Comparison of ENCODE assay signal across 8 mouse cellular contexts in genomic region chr8:119756147-119756461, GRCm38 (mm10). TPM values are rescaled to one million over a fixed set of nuclear protein-coding genes. Genes with fewer than 3 reads are reported as not detected.
DNase-seq lines count a peak whose midpoint lies in the region; ATAC-seq and TF ChIP-seq lines count a peak whose summit lies in the region.

No protein-coding gene starts in this region.

- peaks cover 18% of the 10 kb centered on the region for H3K4me1 ChIP-seq in hindbrain, embryonic 12.5 days
- H3K4me1 ChIP-seq in hindbrain, embryonic 11.5 days (replicated peaks; ENCODE audit: control insufficient read depth, insufficient read depth, low read length): 0 out of 2 replicates have a peak, but pooled peaks cover 5% of the 10 kb centered on the region
- peaks cover 4% of the 10 kb centered on the region; the same call in 1 of the 2 replicates for H3K4me1 ChIP-seq in bone marrow, adult 2 months (ENCODE audit: control insufficient read depth, insufficient read depth, low read length)
- H3K4me1 ChIP-seq in midbrain, embryonic 12.5 days: peaks cover 22% of the 10 kb centered on the region

- H3K9ac ChIP-seq in hindbrain, embryonic 12.5 days: no peak overlapping the region
- no peak overlapping the region for H3K9ac ChIP-seq in hindbrain, embryonic 11.5 days (ENCODE audit: low read depth, low read length)
- H3K9ac ChIP-seq in midbrain, embryonic 12.5 days (replicated peaks): no peak overlapping the region

- H3K9me3 ChIP-seq in hindbrain, embryonic 12.5 days (replicated peaks): no peaks in the 10 kb centered on the region
- no peaks in the 10 kb centered on the region for H3K9me3 ChIP-seq in hindbrain, embryonic 11.5 days (ENCODE audit: control insufficient read depth, low read length)
- H3K9me3 ChIP-seq in midbrain, embryonic 12.5 days: no peaks in the 10 kb centered on the region

- no peak for ATAC-seq in hindbrain, embryonic 12.5 days (ENCODE audit: low FRiP score)
- ATAC-seq in hindbrain, embryonic 11.5 days (ENCODE audit: low FRiP score): no peak
- ATAC-seq in inflammation-experienced regulatory T-cells, adult 6 months: peak; percentile 35
- no peak for ATAC-seq in midbrain, embryonic 12.5 days (ENCODE audit: low FRiP score, low read depth)

- no peak for DNase-seq in hindbrain, embryonic 11.5 days (ENCODE audit: low spot score)
- DNase-seq in right cerebral cortex, adult 18-20 months: no peak
- no peak for DNase-seq in thymus, postnatal 10 days (ENCODE audit: low spot score in 2 of 2)
- DNase-seq in embryo, embryonic 9.5 days (ENCODE audit: extremely low spot score): no peak

- TF ChIP-seq CTCF in bone marrow, adult 2 months (IDR thresholded peaks at IDR 0.05; ENCODE audit: control insufficient read depth, insufficient read depth, low read length): no peak

- 0 out of 2 replicates have a peak, but pooled peaks cover under 1% of the 10 kb centered on the region for H3K36me3 ChIP-seq in hindbrain, embryonic 12.5 days
- no peaks in the 10 kb centered on the region for H3K36me3 ChIP-seq in hindbrain, embryonic 11.5 days (ENCODE audit: control insufficient read depth, insufficient read depth, low read length)
- H3K36me3 ChIP-seq in midbrain, embryonic 12.5 days: no peaks in the 10 kb centered on the region

- H3K4me2 ChIP-seq in hindbrain, embryonic 12.5 days (replicated peaks): peak overlapping the region; percentile 37
- no peak overlapping the region for H3K4me2 ChIP-seq in hindbrain, embryonic 11.5 days (replicated peaks; ENCODE audit: low read depth, low read length)
- peak overlapping the region; percentile 45; the same call in 1 of the 2 replicates for H3K4me2 ChIP-seq in midbrain, embryonic 12.5 days (replicated peaks)

- 61% methylated on average over 2 of the region's 2 CpGs for WGBS in hindbrain, embryonic 12.5 days
- WGBS in hindbrain, embryonic 11.5 days: 63% methylated on average over 2 of the region's 2 CpGs
- 50% methylated on average over 2 of the region's 2 CpGs for WGBS in bone marrow, adult 2 months
- WGBS in midbrain, embryonic 12.5 days: 53% methylated on average over 2 of the region's 2 CpGs

- no peak overlapping the region for H3K4me3 ChIP-seq in hindbrain, embryonic 12.5 days
- H3K4me3 ChIP-seq in hindbrain, embryonic 11.5 days (ENCODE audit: low read depth, low read length): no peak overlapping the region
- peak overlapping the region; percentile 24 for H3K4me3 ChIP-seq in bone marrow, adult 2 months (replicated peaks; ENCODE audit: control insufficient read depth, low read depth, low read length)
- H3K4me3 ChIP-seq in midbrain, embryonic 12.5 days: no peak overlapping the region

- TF ChIP-seq POLR2A in bone marrow, adult 2 months (IDR thresholded peaks at IDR 0.05; ENCODE audit: borderline replicate concordance, control insufficient read depth, low read depth, low read length): no peak

- H3K27ac ChIP-seq in hindbrain, embryonic 12.5 days: no peak overlapping the region
- no peak overlapping the region for H3K27ac ChIP-seq in hindbrain, embryonic 11.5 days (ENCODE audit: low read depth, low read length)
- no peak overlapping the region for H3K27ac ChIP-seq in bone marrow, adult 2 months (ENCODE audit: control insufficient read depth, insufficient read depth, low read depth, low read length, poor library complexity)
- no peak overlapping the region for H3K27ac ChIP-seq in midbrain, embryonic 12.5 days (replicated peaks)

- H3K27me3 ChIP-seq in hindbrain, embryonic 12.5 days: peaks cover 8% of the 10 kb centered on the region
- H3K27me3 ChIP-seq in hindbrain, embryonic 11.5 days (ENCODE audit: control insufficient read depth, insufficient read depth, low read length): no peaks in the 10 kb centered on the region
- H3K27me3 ChIP-seq in midbrain, embryonic 12.5 days: peaks cover 17% of the 10 kb centered on the region

RNA-seq across cellular contexts. Expression of gene Tldc1, which starts 22.1 kb away (rescaled TPM):
- polyA plus RNA-seq in hindbrain, embryonic 12.5 days (2016; fragmentation: Nextera tagmentation; extraction: Ambion mirVana): 11.9 and 12.2 TPM in 2 replicates
- polyA plus RNA-seq in hindbrain, embryonic 11.5 days (2014; fragmentation: Nextera tagmentation; extraction: Ambion mirVana): 7.8 and 8.5 TPM in 2 replicates
- 0.88 and 3.2 TPM in 2 replicates for polyA plus RNA-seq in bone marrow, adult 2 months (2011; ENCODE audit: insufficient read depth, insufficient read length, low replicate concordance, missing spikeins)
- 1 to 10 TPM; 6.1 to 7.4 (median 7.0) TPM for polyA plus RNA-seq in inflammation-experienced regulatory T-cells, adult 6 months (2017; shearing (Covaris generic))
- polyA plus RNA-seq in midbrain, embryonic 12.5 days (2016; fragmentation: Nextera tagmentation; extraction: Ambion mirVana): 10.3 and 13.3 TPM in 2 replicates

RNA-seq across cellular contexts. Expression of gene Atp2c2, which starts 56.3 kb away (rescaled TPM):
- polyA plus RNA-seq in hindbrain, embryonic 12.5 days (2016; fragmentation: Nextera tagmentation; extraction: Ambion mirVana): 0.77 and 0.88 TPM in 2 replicates
- 0.40 and 0.96 TPM in 2 replicates for polyA plus RNA-seq in hindbrain, embryonic 11.5 days (2014; fragmentation: Nextera tagmentation; extraction: Ambion mirVana)
- not detected in 2 replicates for polyA plus RNA-seq in bone marrow, adult 2 months (2011; ENCODE audit: insufficient read depth, insufficient read length, low replicate concordance, missing spikeins)
- not detected for polyA plus RNA-seq in inflammation-experienced regulatory T-cells, adult 6 months (2017; shearing (Covaris generic))
- polyA plus RNA-seq in midbrain, embryonic 12.5 days (2016; fragmentation: Nextera tagmentation; extraction: Ambion mirVana): 0.47 and 0.64 TPM in 2 replicates
